Mouse (Mus musculus) hindbrain, embryonic 13.5 days (tissue): Measurements from ENCODE around the gene Tmem151a. TPM values are rescaled to one million over a fixed set of nuclear protein-coding genes. Genes with fewer than 3 reads are reported as not detected.
A peak's percentile ranks its signal among the peaks of the same experiment; 100 is the strongest.

ENCODE experiments used
- ATAC-seq: fragments of 200-750 bp; cut with Nextera tagmentation; 2 replicates; pipeline ENCODE4 v1.8.0; 2017; ENCODE audit warnings: moderate TSS enrichment; ENCODE audit not compliant: low FRiP score
- H3K27ac ChIP-seq: fragments of 300-500 bp; sonication (generic); 2 replicates; pipeline ENCODE4 v1.5.1; 2015; ENCODE audit warnings: inconsistent platforms, mild to moderate bottlenecking, moderate library complexity
- H3K27me3 ChIP-seq: fragments of 300-500 bp; sonication (generic); 2 replicates; pipeline ENCODE4 v1.6.1; 2015; ENCODE audit warnings: mild to moderate bottlenecking, inconsistent platforms
- H3K36me3 ChIP-seq: fragments of 300-500 bp; sonication (generic); 2 replicates; pipeline ENCODE4 v1.6.1; 2015; ENCODE audit warnings: mild to moderate bottlenecking, inconsistent platforms
- H3K4me1 ChIP-seq: fragments of 300-500 bp; sonication (generic); replicated peaks from 2 replicates; pipeline ENCODE4 v1.6.1; 2015; ENCODE audit warnings: inconsistent platforms
- H3K4me2 ChIP-seq: fragments of 300-500 bp; sonication (generic); 2 replicates; pipeline ENCODE4 v1.6.1; 2015; ENCODE audit warnings: inconsistent platforms, mild to moderate bottlenecking, moderate library complexity
- H3K4me3 ChIP-seq: fragments of 300-500 bp; sonication (generic); 2 replicates; pipeline ENCODE4 v1.5.1; 2015; ENCODE audit warnings: mild to moderate bottlenecking, inconsistent platforms
- H3K9ac ChIP-seq: fragments of 300-500 bp; sonication (generic); 2 replicates; pipeline ENCODE4 v1.6.1; 2015; ENCODE audit warnings: mild to moderate bottlenecking, inconsistent platforms
- H3K9me3 ChIP-seq: fragments of 300-500 bp; sonication (generic); 2 replicates; pipeline ENCODE4 v1.6.1; 2016; ENCODE audit warnings: inconsistent platforms
- WGBS: fragments of 180-500 bp; shearing (Covaris S2); methylation state at CpG from one replicate; pipeline ENCODE4 v1.1.7; 2015; 5-methylcytosine and 5-hydroxymethylcytosine counted together
- polyA plus RNA-seq: library from polyadenylated mRNA; unstranded; fragments of >200 nt; fragmentation: Nextera tagmentation; extraction: Ambion mirVana; gene quantifications from 2 replicates; pipeline ENCODE4 v1.2.1, GENCODE M21; 2015

Gene Tmem151a
- polyA plus RNA-seq, 1 experiment from 2014 or later, result 8.4 TPM

DNA sequence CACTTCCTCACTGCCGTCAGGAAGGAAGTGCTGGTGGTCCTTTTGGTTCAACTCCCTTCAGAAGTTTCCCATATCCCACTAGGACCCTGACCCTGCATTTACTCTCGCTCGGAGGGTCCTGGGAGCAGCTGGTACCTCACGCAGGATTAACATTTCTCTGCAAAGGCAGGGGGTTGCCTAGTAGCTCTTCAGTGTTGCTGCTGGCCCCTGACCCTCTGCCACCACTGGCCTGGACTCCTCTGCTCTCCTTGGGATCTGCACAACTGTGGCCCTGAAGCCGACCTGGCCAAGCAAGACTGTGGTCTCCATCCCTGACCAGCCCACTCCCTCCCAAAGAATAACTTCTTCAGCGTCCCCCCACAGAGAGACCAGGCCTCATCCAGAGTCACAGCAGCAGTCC, 36.0 kb downstream of the Tmem151a start:
- Histone ChIP-seq H3K4me1 (peaks cover 18% of the 10 kb centered on the region), H3K27ac (no peak overlapping the region), H3K36me3 (peaks cover 54% of the 10 kb centered on the region), H3K9ac (no peak overlapping the region), H3K27me3 (peaks cover 50% of the 10 kb centered on the region), H3K4me2 (no peak overlapping the region), H3K9me3 (no peaks in the 10 kb centered on the region), H3K4me3 (no peak overlapping the region)
- 83% methylated on average over 6 of the region's 6 CpGs for WGBS
- ATAC-seq, result no peak

DNA sequence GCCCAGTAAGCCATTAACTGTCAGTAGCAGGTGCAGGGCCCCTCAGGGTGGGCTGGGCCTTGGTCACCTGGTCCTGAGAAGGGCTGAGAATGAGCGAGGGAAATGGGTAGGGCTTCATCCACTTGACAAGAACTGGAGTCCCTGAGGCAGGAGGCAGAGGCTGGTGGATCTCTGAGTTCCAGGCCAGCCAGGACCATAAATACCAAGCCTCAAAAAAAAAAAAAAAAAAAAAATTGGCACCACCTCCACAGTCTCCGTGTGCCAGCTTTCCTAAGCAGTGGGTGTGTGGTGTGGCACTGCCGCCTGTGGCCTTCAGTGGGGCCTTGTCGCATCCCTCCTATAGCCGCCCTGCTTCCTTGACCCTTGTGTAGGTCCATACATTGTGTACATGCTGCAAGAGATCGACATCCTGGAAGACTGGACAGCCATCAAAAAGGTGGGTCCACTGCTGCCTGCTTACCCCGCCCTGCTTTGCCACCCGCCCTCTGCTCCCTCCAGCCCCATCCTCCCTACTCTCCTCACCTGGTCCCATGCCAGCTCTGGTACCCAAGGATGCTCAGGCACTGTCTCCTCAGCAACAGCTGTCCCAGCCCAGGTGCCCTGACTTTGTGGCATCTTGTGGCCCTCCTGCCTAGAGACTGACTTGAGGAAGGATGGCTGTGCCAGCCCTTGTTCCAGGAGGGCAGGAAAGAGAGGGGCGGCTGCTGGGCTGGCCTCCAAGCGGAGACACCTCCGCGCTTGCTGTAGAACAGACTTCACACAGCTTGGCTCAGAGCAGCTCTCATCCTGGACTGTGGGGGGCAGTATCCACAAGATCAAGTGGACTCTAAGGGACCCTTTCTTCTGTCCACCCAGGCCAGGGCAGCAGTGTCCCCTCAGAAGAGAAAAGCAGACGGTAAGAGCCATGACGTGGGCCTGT, 36.9 kb downstream of the Tmem151a start:
- ATAC-seq, result no peak
- Histone ChIP-seq H3K4me3 (no peak overlapping the region), H3K36me3 (peaks cover 63% of the 10 kb centered on the region), H3K4me1 (peaks cover 18% of the 10 kb centered on the region), H3K27ac (no peak overlapping the region), H3K4me2 (no peak overlapping the region), H3K9ac (no peak overlapping the region), H3K27me3 (peaks cover 41% of the 10 kb centered on the region), H3K9me3 (no peaks in the 10 kb centered on the region)
- WGBS, result 83% methylated on average over 14 of the region's 14 CpGs

DNA sequence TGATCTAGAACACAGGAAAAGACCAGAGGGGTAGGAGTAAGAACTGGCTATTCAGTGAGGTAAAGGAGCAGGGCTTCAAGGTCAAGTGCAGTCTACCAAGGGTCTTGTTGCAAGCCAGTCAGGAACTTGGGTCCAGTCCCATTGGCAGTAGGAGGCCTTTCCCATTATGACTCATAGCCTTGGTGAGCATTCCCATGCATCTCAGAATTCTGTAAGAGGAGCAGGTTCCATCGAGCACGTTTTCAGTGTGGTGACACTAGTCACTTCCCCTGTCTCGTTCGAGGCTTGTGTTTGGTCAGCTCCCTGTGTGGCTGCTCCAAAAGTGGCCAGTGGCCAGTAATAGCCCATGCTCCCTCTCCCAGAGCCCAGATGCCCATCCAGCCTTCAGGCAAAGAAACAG, 39.8 kb downstream of the Tmem151a start:
- no peak overlapping the region for H3K27ac ChIP-seq
- H3K9me3 ChIP-seq, result no peaks in the 10 kb centered on the region
- peaks cover 32% of the 10 kb centered on the region for H3K4me1 ChIP-seq
- peaks cover 12% of the 10 kb centered on the region for H3K27me3 ChIP-seq
- ATAC-seq, result no peak
- H3K4me3 ChIP-seq, result no peak overlapping the region
- peaks cover 70% of the 10 kb centered on the region for H3K36me3 ChIP-seq
- no peak overlapping the region for H3K4me2 ChIP-seq
- no peak overlapping the region for H3K9ac ChIP-seq
- WGBS, result 83% methylated on average over 4 of the region's 4 CpGs

DNA sequence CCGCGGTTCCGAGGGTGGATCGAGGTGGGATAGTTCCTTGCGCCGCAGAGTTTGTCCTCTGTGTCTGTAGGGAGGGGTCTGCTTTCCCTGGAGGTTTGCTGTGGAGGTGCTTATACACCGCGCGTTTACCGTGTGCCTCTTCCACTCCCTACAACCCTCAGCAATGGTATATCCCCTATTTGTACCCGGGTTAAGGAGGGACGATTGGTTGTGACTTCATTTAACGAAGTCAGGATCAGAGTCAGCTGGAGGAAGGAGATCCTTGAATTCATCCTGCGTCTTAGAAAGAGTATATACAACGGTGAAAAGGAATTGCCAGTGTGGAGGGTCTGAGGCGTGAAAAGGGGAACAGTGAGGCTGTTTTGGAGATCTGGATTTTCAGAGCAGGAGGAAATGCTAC, 43.7 kb downstream of the Tmem151a start:
- WGBS, result 3% methylated on average over 16 of the region's 16 CpGs
- H3K9ac ChIP-seq, result peak overlapping the region; percentile 94
- no peaks in the 10 kb centered on the region for H3K9me3 ChIP-seq
- peaks cover 36% of the 10 kb centered on the region for H3K36me3 ChIP-seq
- 0 out of 2 replicates have a peak, but pooled peaks have one; percentile 3 for ATAC-seq
- H3K27ac ChIP-seq, result peak overlapping the region; percentile 78
- no peaks in the 10 kb centered on the region for H3K27me3 ChIP-seq
- peak overlapping the region; percentile 97 for H3K4me2 ChIP-seq
- peak overlapping the region; percentile 93 for H3K4me3 ChIP-seq
- H3K4me1 ChIP-seq, result peaks cover 46% of the 10 kb centered on the region

DNA sequence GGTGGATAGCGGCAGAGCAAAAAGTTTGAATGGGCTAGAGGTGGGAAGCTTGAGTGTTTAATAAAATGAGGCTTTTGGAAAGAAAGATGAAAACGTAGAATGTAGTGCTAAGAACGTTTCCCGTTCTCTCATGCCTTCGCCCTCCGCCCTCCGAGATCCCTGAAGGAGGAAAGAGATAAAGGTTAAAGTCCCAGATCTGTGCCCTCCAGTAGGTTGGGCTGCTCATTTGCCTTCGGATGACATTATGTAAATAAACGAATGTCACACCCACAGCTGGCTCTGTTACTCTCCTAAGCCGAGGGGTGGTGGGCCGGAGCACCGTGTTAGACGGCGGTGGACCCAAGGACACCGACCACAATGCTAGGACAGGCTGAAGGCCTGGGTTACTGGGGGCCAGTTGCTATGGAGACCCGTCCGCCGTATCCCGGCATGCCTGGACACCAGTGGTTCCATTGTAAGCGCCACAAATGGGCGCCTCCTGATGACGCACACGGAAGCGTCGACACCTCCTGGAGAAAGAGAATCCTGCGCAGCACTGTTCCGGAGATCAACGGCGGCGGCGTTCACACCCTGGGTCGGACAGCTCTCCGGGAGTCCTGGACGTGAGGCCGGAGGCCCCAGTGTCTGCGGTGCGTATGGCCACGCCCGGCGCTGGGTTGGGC, 44.3 kb downstream of the Tmem151a start, which contains the start of gene Brms1:
TSS of gene Brms1 (plus strand) at position 493 of the 662 bp plus-strand sequence.
- Histone ChIP-seq H3K4me1 (peaks cover 46% of the 10 kb centered on the region), H3K27ac (peak within 1 kb of the TSS; percentile 78), H3K4me3 (peak within 1 kb of the TSS; percentile 93), H3K9me3 (no peaks in the 10 kb centered on the region), H3K9ac (peak within 1 kb of the TSS; percentile 94), H3K27me3 (no peaks in the 10 kb centered on the region), H3K4me2 (peak within 1 kb of the TSS; percentile 97), H3K36me3 (peaks cover 30% of the 10 kb centered on the region)
- peak; percentile 68 for ATAC-seq
- WGBS, result 7% methylated on average over 40 of the region's 40 CpGs

DNA sequence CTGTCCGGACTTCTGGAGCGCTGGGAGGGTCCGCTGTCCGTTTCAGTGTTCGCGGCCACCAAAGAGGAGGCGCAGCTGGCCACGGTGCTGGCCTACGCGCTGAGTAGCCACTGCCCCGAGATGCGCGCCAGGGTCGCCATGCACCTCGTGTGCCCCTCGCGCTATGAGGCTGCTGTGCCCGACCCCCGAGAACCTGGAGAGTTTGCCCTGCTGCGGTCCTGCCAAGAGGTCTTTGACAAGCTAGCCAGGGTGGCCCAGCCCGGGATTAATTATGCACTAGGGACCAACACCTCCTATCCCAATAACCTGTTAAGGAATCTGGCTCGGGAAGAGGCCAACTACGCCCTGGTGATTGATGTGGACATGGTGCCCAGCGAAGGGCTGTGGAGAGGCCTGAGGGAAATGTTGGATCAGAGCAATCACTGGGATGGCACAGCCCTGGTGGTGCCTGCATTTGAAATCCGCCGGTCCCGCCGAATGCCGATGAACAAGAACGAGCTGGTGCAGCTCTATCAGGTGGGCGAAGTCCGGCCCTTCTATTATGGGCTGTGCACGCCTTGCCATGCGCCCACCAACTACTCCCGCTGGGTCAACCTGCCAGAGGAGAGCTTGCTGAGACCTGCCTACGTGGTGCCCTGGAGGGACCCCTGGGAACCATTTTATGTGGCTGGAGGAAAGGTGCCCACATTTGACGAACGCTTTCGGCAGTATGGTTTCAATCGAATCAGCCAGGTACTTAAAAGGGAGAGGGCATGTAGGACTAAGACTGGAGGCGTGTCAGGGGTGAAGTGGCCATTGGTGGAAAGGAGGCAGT, 45.8 kb downstream of the Tmem151a start:
- peaks cover 46% of the 10 kb centered on the region for H3K4me1 ChIP-seq
- peak overlapping the region; percentile 97 for H3K4me2 ChIP-seq
- H3K4me3 ChIP-seq, result peak overlapping the region; percentile 93
- peaks cover 18% of the 10 kb centered on the region for H3K36me3 ChIP-seq
- peak overlapping the region; percentile 94 for H3K9ac ChIP-seq
- H3K9me3 ChIP-seq, result no peaks in the 10 kb centered on the region
- H3K27ac ChIP-seq, result peak overlapping the region; percentile 93
- no peaks in the 10 kb centered on the region for H3K27me3 ChIP-seq
- 10% methylated on average over 41 of the region's 41 CpGs for WGBS
- ATAC-seq, result peak; percentile 36

DNA sequence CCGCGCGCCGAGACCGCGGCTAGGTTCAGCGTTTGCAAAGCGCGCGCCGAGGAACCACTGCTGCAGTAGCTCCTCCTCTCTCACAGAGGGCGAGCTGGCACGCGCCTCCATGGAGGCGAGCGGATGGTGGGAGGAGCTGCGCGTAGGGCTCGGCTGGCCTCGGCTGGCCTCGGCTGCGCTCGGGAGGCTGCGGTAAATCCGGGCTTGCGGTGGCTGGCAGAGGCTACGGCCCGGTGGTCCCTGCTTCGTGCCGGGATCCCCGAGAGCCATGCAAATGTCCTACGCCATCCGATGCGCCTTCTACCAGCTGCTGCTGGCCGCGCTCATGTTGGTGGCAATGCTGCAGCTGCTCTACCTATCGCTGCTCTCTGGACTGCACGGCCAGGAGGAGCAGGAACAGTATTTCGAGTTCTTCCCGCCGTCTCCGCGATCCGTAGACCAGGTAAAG, 46.6 kb downstream of the Tmem151a start, which contains the start of the genes B4gat1 and AC124502.3:
TSS of gene B4gat1 (plus strand) at position 118 of the 448 bp plus-strand sequence.
TSS of gene AC124502.3 (plus strand) at position 183 of the 448 bp plus-strand sequence.
- Histone ChIP-seq H3K27ac (peak within 1 kb of the TSS; percentile 93), H3K27me3 (no peaks in the 10 kb centered on the region), H3K9ac (peak within 1 kb of the TSS; percentile 94), H3K4me2 (peak within 1 kb of the TSS; percentile 97), H3K4me1 (peaks cover 46% of the 10 kb centered on the region), H3K4me3 (peak within 1 kb of the TSS; percentile 93), H3K36me3 (peaks cover 11% of the 10 kb centered on the region), H3K9me3 (no peaks in the 10 kb centered on the region)
- 0% methylated on average over 43 of the region's 44 CpGs for WGBS
- peak; percentile 94 for ATAC-seq

DNA sequence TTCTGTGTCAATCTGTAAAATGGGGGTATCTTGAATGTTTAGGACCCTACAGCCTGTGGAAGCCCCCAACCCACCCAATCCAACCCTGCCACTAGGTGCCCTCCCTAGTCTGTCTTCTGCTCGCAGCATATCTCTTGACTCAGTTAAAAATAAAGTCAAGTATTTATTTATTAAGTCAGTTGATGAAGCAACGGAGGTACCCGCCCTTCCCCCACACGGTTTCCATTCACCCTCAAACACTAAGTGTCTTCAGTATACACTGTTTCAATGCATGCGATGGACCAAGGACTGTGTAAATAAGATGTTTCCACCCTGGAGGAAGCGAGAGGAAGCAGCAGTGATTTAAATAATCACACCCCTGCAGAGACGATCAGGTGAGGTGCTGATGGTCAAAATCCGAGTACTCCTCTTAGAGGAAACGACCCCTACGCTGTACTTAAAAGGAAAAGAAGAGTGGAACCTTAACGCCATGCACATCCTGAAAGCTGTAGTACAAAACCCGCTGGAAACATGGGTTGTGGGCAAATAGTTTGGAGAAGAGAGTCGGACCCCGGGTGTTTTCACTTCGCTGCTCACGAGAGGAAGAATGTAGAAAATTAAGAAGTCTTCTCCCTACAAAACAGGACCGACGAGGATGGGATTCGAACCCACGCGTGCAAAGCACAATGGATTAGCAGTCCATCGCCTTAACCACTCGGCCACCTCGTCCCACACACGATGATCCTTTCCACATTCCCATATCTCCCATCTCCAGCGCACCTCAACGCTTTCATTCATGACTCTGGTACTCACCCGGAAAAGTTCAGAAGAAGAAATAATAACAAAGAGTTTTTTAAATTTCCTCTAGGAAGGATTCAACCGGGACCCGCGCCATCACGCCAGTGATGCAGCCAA, 47.4 kb downstream of the Tmem151a start:
- peak overlapping the region; percentile 97 for H3K4me2 ChIP-seq
- peaks cover 44% of the 10 kb centered on the region for H3K4me1 ChIP-seq
- WGBS, result 5% methylated on average over 32 of the region's 32 CpGs
- peak overlapping the region; percentile 93 for H3K4me3 ChIP-seq
- peak overlapping the region; percentile 94 for H3K9ac ChIP-seq
- H3K36me3 ChIP-seq, result peaks cover 4% of the 10 kb centered on the region; the same call in 1 of the 2 replicates
- no peaks in the 10 kb centered on the region for H3K9me3 ChIP-seq
- peak; percentile 55 for ATAC-seq
- peak overlapping the region; percentile 93 for H3K27ac ChIP-seq
- H3K27me3 ChIP-seq, result no peaks in the 10 kb centered on the region

DNA sequence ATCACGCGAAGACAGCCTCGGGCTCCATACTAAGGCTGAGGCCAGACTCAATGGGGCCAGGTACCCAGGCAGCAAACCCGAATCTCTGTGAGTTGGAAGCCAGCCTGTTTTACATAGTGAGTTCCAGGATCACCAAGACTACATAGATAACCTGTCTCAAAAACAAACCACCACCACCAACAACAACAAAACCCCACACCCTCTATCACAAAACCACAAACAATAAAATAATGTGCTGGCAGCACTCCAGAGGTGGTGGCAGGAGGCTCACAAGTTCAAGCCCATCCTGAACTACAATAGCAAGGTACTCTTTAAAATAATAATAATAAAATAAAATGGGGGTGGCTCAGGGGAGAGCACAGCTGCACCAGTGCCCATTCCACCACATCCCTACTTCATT, 48.8 kb downstream of the Tmem151a start:
- H3K4me3 ChIP-seq, result no peak overlapping the region
- H3K4me1 ChIP-seq, result peaks cover 31% of the 10 kb centered on the region
- H3K9ac ChIP-seq, result no peak overlapping the region
- WGBS, result 71% methylated on average over 4 of the region's 4 CpGs
- H3K36me3 ChIP-seq, result peaks cover 5% of the 10 kb centered on the region
- no peak for ATAC-seq
- H3K27me3 ChIP-seq, result no peaks in the 10 kb centered on the region
- H3K4me2 ChIP-seq, result no peak overlapping the region
- no peaks in the 10 kb centered on the region for H3K9me3 ChIP-seq
- no peak overlapping the region for H3K27ac ChIP-seq

DNA sequence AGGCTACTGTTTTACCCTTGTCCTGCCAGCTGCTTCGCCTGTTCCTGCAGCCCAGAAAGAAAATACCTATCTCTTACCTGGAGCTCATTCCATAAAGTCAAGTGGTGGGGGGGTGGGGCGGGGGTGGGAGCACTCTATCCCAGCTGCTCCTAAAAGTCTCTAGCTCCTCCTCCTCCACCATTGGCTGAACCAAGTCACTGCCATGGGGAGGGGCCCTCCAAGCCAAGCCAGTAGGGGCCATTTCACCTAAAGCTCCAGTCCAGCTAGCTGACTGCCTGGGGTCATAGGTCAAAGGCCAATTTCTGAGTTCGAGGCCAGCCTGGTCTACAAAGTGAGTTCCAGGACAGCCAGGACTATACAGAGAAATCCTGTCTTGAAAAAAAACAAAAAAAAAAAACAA, 52.6 kb downstream of the Tmem151a start:
- WGBS, result 86% methylated on average over 3 of the region's 3 CpGs
- H3K4me3 ChIP-seq, result no peak overlapping the region
- no peaks in the 10 kb centered on the region for H3K9me3 ChIP-seq
- no peaks in the 10 kb centered on the region for H3K27me3 ChIP-seq
- H3K9ac ChIP-seq, result no peak overlapping the region
- peaks cover 43% of the 10 kb centered on the region for H3K36me3 ChIP-seq
- no peak overlapping the region for H3K27ac ChIP-seq
- no peak overlapping the region for H3K4me2 ChIP-seq
- no peak for ATAC-seq
- peaks cover 4% of the 10 kb centered on the region for H3K4me1 ChIP-seq

DNA sequence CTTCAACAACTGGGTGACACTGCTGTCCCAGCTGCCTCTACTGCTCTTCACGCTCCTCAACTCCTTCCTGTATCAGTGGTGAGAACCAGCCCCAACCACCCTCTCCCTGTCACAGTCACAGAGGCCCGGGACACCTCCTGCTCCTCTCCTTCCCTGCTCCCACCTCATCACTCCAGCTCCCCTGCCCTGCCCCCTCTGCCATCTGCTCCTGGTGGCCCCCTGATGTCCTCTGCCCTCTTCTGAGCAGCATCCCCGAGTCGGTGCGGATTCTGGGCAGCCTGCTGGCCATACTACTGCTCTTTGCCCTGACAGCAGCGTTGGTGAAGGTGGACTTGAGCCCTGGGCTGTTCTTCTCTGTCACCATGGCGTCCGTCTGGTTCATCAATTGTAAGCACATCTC, 59.2 kb downstream of the Tmem151a start:
- H3K27me3 ChIP-seq, result no peaks in the 10 kb centered on the region
- H3K4me1 ChIP-seq, result peaks cover 14% of the 10 kb centered on the region
- WGBS, result 87% methylated on average over 8 of the region's 8 CpGs
- peaks cover 45% of the 10 kb centered on the region for H3K36me3 ChIP-seq
- no peak overlapping the region for H3K27ac ChIP-seq
- no peak overlapping the region for H3K4me2 ChIP-seq
- no peak overlapping the region for H3K4me3 ChIP-seq
- ATAC-seq, result no peak
- H3K9me3 ChIP-seq, result no peaks in the 10 kb centered on the region
- H3K9ac ChIP-seq, result peak overlapping the region; percentile 29; the same call in 1 of the 2 replicates
